Comparison of ENCODE assay signal across 17 mouse cellular contexts in the genomic region with DNA sequence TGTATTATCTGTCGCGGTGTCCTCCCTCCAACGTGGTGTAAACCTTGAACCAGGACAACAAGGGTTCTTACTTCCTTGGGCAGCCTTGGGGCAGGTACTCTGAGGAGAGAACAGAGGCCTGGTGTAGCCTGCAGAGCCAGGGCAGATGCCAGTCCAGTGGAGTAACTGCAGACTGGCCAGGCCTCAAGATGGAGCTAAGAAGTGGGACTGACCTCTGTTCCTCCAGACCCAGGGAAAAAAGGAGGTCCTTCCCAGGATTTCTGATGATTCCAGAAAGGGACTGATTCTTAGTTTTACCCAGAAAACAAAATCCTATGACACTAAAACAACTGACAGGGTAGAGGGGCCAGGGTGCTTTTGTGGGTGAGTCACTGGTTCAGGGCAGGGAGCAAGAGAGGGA. TPM values are rescaled to one million over a fixed set of nuclear protein-coding genes. Genes with fewer than 3 reads are reported as not detected.
DNase-seq lines count a peak whose midpoint lies in the region; ATAC-seq and TF ChIP-seq lines count a peak whose summit lies in the region.
"Had no signal": no experiment of that assay in that cellular context is flagged by ENCODE, and none has a peak within 500 bp of the region (broad histone marks: within the 10 kb centered on the region; RNA-seq: fewer than 3 reads in every experiment).

No protein-coding gene starts in this region.

- peaks cover 47% of the 10 kb centered on the region for H3K4me1 ChIP-seq in heart, postnatal 0 days (ENCODE audit: control insufficient read depth, insufficient read depth)
- peaks cover 78% of the 10 kb centered on the region for H3K4me1 ChIP-seq in megakaryocyte, embryonic 14.5 days
- peaks cover 60% of the 10 kb centered on the region for H3K4me1 ChIP-seq in limb, embryonic 14.5 days (ENCODE audit: control insufficient read depth, insufficient read depth, low read length)
- peaks cover 57% of the 10 kb centered on the region for H3K4me1 ChIP-seq in stomach, embryonic 16.5 days (ENCODE audit: control insufficient read depth, insufficient read depth, low read length)

- no peak overlapping the region for H3K4me3 ChIP-seq in heart, postnatal 0 days (ENCODE audit: low read depth, low read length)
- H3K4me3 ChIP-seq in megakaryocyte, embryonic 14.5 days (replicated peaks) = peak overlapping the region; percentile 62
- no peak overlapping the region for H3K4me3 ChIP-seq in limb, embryonic 14.5 days (replicated peaks; ENCODE audit: low read length)
- no peak overlapping the region for H3K4me3 ChIP-seq in stomach, embryonic 16.5 days (replicated peaks; ENCODE audit: low read length)
- H3K4me3 ChIP-seq: forebrain, embryonic 10.5 days; left cerebral cortex, adult 2 months; midbrain, embryonic 12.5 days had no signal

- WGBS in heart, postnatal 0 days = 82% methylated on average over 3 of the region's 3 CpGs
- WGBS in limb, embryonic 14.5 days = 90% methylated on average over 3 of the region's 3 CpGs
- WGBS in stomach, embryonic 16.5 days = 87% methylated on average over 3 of the region's 3 CpGs

- peak overlapping the region; percentile 9; the same call in 1 of the 2 replicates for H3K4me2 ChIP-seq in heart, postnatal 0 days (ENCODE audit: low read depth, low read length)
- no peak overlapping the region for H3K4me2 ChIP-seq in limb, embryonic 14.5 days (replicated peaks; ENCODE audit: low read depth, low read length, severe bottlenecking)
- H3K4me2 ChIP-seq in stomach, embryonic 16.5 days (ENCODE audit: low read depth, low read length) = 0 out of 2 replicates have a peak overlapping the region, but pooled peaks have one; percentile 67
- H3K4me2 ChIP-seq: midbrain, embryonic 12.5 days had no signal

- no peak overlapping the region for H3K9ac ChIP-seq in heart, postnatal 0 days (replicated peaks; ENCODE audit: low read depth, low read length)
- H3K9ac ChIP-seq in limb, embryonic 14.5 days (ENCODE audit: low read depth, low read length, severe bottlenecking) = no peak overlapping the region
- no peak overlapping the region for H3K9ac ChIP-seq in stomach, embryonic 16.5 days (ENCODE audit: low read length)
- H3K9ac ChIP-seq: midbrain, embryonic 12.5 days had no signal

- no peaks in the 10 kb centered on the region; the same call in 1 of the 2 replicates for H3K36me3 ChIP-seq in heart, postnatal 0 days (replicated peaks; ENCODE audit: control insufficient read depth, insufficient read depth, low read length)
- H3K36me3 ChIP-seq in megakaryocyte, embryonic 14.5 days (replicated peaks; ENCODE audit: low read length) = peaks cover 58% of the 10 kb centered on the region
- H3K36me3 ChIP-seq in limb, embryonic 14.5 days (ENCODE audit: control insufficient read depth, insufficient read depth, low read length) = 0 out of 2 replicates have a peak, but pooled peaks cover 3% of the 10 kb centered on the region
- H3K36me3 ChIP-seq in stomach, embryonic 16.5 days (ENCODE audit: control insufficient read depth, insufficient read depth, low read length) = no peaks in the 10 kb centered on the region
- H3K36me3 ChIP-seq: forebrain, embryonic 10.5 days; midbrain, embryonic 12.5 days had no signal

- TF ChIP-seq EP300 in heart, postnatal 0 days (IDR thresholded peaks at IDR 0.05; ENCODE audit: low read depth) = no peak

- no peaks in the 10 kb centered on the region for H3K27me3 ChIP-seq in heart, postnatal 0 days (ENCODE audit: control insufficient read depth, insufficient read depth, low read length)
- H3K27me3 ChIP-seq in megakaryocyte, embryonic 14.5 days (replicated peaks) = no peaks in the 10 kb centered on the region
- no peaks in the 10 kb centered on the region for H3K27me3 ChIP-seq in limb, embryonic 14.5 days (ENCODE audit: control insufficient read depth, insufficient read depth, low read length)
- H3K27me3 ChIP-seq in stomach, embryonic 16.5 days (ENCODE audit: control insufficient read depth, insufficient read depth, low read length) = no peaks in the 10 kb centered on the region
- H3K27me3 ChIP-seq: midbrain, embryonic 12.5 days had no signal

- H3K27ac ChIP-seq in heart, postnatal 0 days (ENCODE audit: low read depth) = no peak overlapping the region
- H3K27ac ChIP-seq in limb, embryonic 14.5 days (replicated peaks; ENCODE audit: low read depth, low read length) = 0 out of 2 replicates have a peak overlapping the region, but pooled peaks have one; percentile 22
- no peak overlapping the region for H3K27ac ChIP-seq in stomach, embryonic 16.5 days (ENCODE audit: low read length)
- H3K27ac ChIP-seq: forebrain, embryonic 10.5 days; hindbrain, postnatal 0 days; left cerebral cortex, adult 2 months; midbrain, embryonic 12.5 days had no signal

- no peak for ATAC-seq in heart, postnatal 0 days (ENCODE audit: insufficient read depth, low read depth)
- ATAC-seq in megakaryocyte, adult 5-6 weeks (ENCODE audit: poor library complexity, severe bottlenecking) = no peak
- ATAC-seq in limb, embryonic 14.5 days (ENCODE audit: low FRiP score, low read depth) = no peak
- ATAC-seq in stomach, embryonic 16.5 days (ENCODE audit: insufficient read depth, low FRiP score) = no peak
- ATAC-seq: CD4-positive, CD25-positive, alpha-beta regulatory T cell, adult 4 months; hindbrain, postnatal 0 days had no signal

- TF ChIP-seq CTCF in heart, postnatal 0 days (IDR thresholded peaks at IDR 0.05; ENCODE audit: low read depth) = no peak

- no peak for TF ChIP-seq POLR2A in limb, embryonic 14.5 days (IDR thresholded peaks at IDR 0.05; ENCODE audit: borderline replicate concordance, extremely low read depth, insufficient read depth, insufficient read length)

- H3K9me3 ChIP-seq in heart, postnatal 0 days (replicated peaks; ENCODE audit: control insufficient read depth, low read length) = no peaks in the 10 kb centered on the region
- no peaks in the 10 kb centered on the region for H3K9me3 ChIP-seq in megakaryocyte, embryonic 14.5 days
- H3K9me3 ChIP-seq in limb, embryonic 14.5 days (ENCODE audit: control insufficient read depth, low read length) = no peaks in the 10 kb centered on the region
- no peaks in the 10 kb centered on the region for H3K9me3 ChIP-seq in stomach, embryonic 16.5 days (replicated peaks; ENCODE audit: control insufficient read depth, low read length)
- H3K9me3 ChIP-seq: forebrain, embryonic 10.5 days; midbrain, embryonic 12.5 days had no signal

- no peak for DNase-seq in heart, postnatal 0 days (ENCODE audit: low spot score)
- no peak for DNase-seq in heart, adult 18-20 months
- no peak for DNase-seq in limb, embryonic 14.5 days (ENCODE audit: low spot score)
- DNase-seq in cerebellum, adult 18-20 months = no peak
- DNase-seq: adrenal gland, postnatal 25 days; cerebellum, postnatal 25 days; gastrocnemius, postnatal 14 days; spleen, adult 18-20 months; thymus, postnatal 36 days had no signal

RNA-seq across cellular contexts. Expression of a gene that starts 4.8 kb away (rescaled TPM):
- total RNA-seq in heart, postnatal 0 days (2014; rRNA removed; ENCODE audit: low replicate concordance) = 37.2 and 37.6 TPM in 2 replicates
- 24.8 and 25.2 TPM in 2 replicates for polyA plus RNA-seq in heart, postnatal 0 days (2015; fragmentation: Nextera tagmentation; extraction: Ambion mirVana)
- 10 to 100 TPM; 24.1 to 26.0 TPM for total RNA-seq in heart, adult 18-20 months (2021)
- 13.7 and 16.5 TPM in 2 replicates for polyA plus RNA-seq in megakaryocyte, embryonic 14.5 days (2012; ENCODE audit: insufficient read depth, low replicate concordance)
- total RNA-seq in megakaryocyte, adult 5-6 weeks (2015) = 53.1 and 53.4 TPM in 2 replicates
- 49.6 and 57.4 TPM in 2 replicates for total RNA-seq in megakaryocyte, adult 5-6 weeks (2017)
- polyA plus RNA-seq in limb, embryonic 14.5 days (2012; rRNA removed) = 14.5 and 17.0 TPM in 2 replicates
- polyA plus RNA-seq in limb, embryonic 14.5 days (2014; fragmentation: Nextera tagmentation; extraction: Ambion mirVana) = 35.6 and 36.3 TPM in 2 replicates
- 50.5 and 53.1 TPM in 2 replicates for polyA plus RNA-seq in stomach, embryonic 16.5 days (2015; fragmentation: Nextera tagmentation; extraction: Ambion mirVana)
